In genomic region chr16:43620359-43620758, GRCm38 (mm10) we compare ENCODE assay signal across 17 mouse cellular contexts. TPM values are rescaled to one million over a fixed set of nuclear protein-coding genes. Genes with fewer than 3 reads are reported as not detected.
DNase-seq lines count a peak whose midpoint lies in the region; ATAC-seq lines count a peak whose summit lies in the region.
"Had no signal": no experiment of that assay in that cellular context is flagged by ENCODE, and none has a peak within 500 bp of the region (broad histone marks: within the 10 kb centered on the region; RNA-seq: fewer than 3 reads in every experiment).

No protein-coding gene starts in this region.

- H3K4me1 ChIP-seq in midbrain, embryonic 11.5 days (ENCODE audit: control insufficient read depth, insufficient read depth, low read length), result peaks cover 19% of the 10 kb centered on the region
- peaks cover 9% of the 10 kb centered on the region for H3K4me1 ChIP-seq in midbrain, embryonic 16.5 days (ENCODE audit: control insufficient read depth, insufficient read depth, low read length)
- peaks cover 43% of the 10 kb centered on the region for H3K4me1 ChIP-seq in forebrain, embryonic 15.5 days
- H3K4me1 ChIP-seq in neural tube, embryonic 14.5 days (ENCODE audit: control insufficient read depth, insufficient read depth, low read length), result no peaks in the 10 kb centered on the region

- 0 out of 2 replicates have a peak, but pooled peaks cover 5% of the 10 kb centered on the region for H3K36me3 ChIP-seq in midbrain, embryonic 11.5 days (ENCODE audit: control insufficient read depth, insufficient read depth, low read length)
- H3K36me3 ChIP-seq in midbrain, embryonic 16.5 days (ENCODE audit: control insufficient read depth, insufficient read depth, low read length), result peaks cover 2% of the 10 kb centered on the region
- peaks cover 15% of the 10 kb centered on the region for H3K36me3 ChIP-seq in forebrain, embryonic 15.5 days
- H3K36me3 ChIP-seq in neural tube, embryonic 14.5 days (ENCODE audit: control insufficient read depth, insufficient read depth, low read length), result no peaks in the 10 kb centered on the region

- no peaks in the 10 kb centered on the region for H3K9me3 ChIP-seq in midbrain, embryonic 11.5 days (ENCODE audit: control insufficient read depth, low read length)
- H3K9me3 ChIP-seq in midbrain, embryonic 16.5 days (replicated peaks; ENCODE audit: control insufficient read depth, low read length, poor library complexity, severe bottlenecking), result no peaks in the 10 kb centered on the region
- H3K9me3 ChIP-seq in forebrain, embryonic 15.5 days, result no peaks in the 10 kb centered on the region
- no peaks in the 10 kb centered on the region for H3K9me3 ChIP-seq in neural tube, embryonic 14.5 days (ENCODE audit: control insufficient read depth, low read length)
- H3K9me3 ChIP-seq: heart, embryonic 10.5 days had no signal

- no peak overlapping the region for H3K4me2 ChIP-seq in midbrain, embryonic 11.5 days
- H3K4me2 ChIP-seq in midbrain, embryonic 16.5 days (ENCODE audit: low read length), result no peak overlapping the region
- H3K4me2 ChIP-seq in forebrain, embryonic 15.5 days (replicated peaks), result no peak overlapping the region
- H3K4me2 ChIP-seq in neural tube, embryonic 14.5 days (ENCODE audit: low read depth, low read length), result no peak overlapping the region

- H3K9ac ChIP-seq in midbrain, embryonic 11.5 days (ENCODE audit: low read length), result no peak overlapping the region
- H3K9ac ChIP-seq in midbrain, embryonic 16.5 days (ENCODE audit: low read depth, low read length), result no peak overlapping the region
- H3K9ac ChIP-seq in forebrain, embryonic 15.5 days (replicated peaks), result no peak overlapping the region
- no peak overlapping the region for H3K9ac ChIP-seq in neural tube, embryonic 14.5 days (replicated peaks; ENCODE audit: low read depth, low read length)

- peak; percentile 30 for DNase-seq in embryo, embryonic 10.5 days (ENCODE audit: low spot score)
- no peak for DNase-seq in embryo, embryonic 11 days
- no peak for DNase-seq in midbrain, embryonic 11.5 days (ENCODE audit: low spot score, missing footprints)
- DNase-seq in adrenal gland, adult 18-20 months (ENCODE audit: low spot score in 2 of 2), result no peak
- no peak for DNase-seq in left cerebral cortex, postnatal 36 days (ENCODE audit: low spot score in 2 of 2)
- DNase-seq: adrenal gland, postnatal 36 days; cerebellum, adult 11-12 months; left cerebral cortex, postnatal 4 days; right cerebral cortex, postnatal 14 days had no signal

- H3K27me3 ChIP-seq in midbrain, embryonic 11.5 days (ENCODE audit: control insufficient read depth, insufficient read depth, low read length), result no peaks in the 10 kb centered on the region
- H3K27me3 ChIP-seq in midbrain, embryonic 16.5 days (ENCODE audit: control insufficient read depth, insufficient read depth, low read depth, low read length), result no peaks in the 10 kb centered on the region
- no peaks in the 10 kb centered on the region for H3K27me3 ChIP-seq in forebrain, embryonic 15.5 days
- no peaks in the 10 kb centered on the region for H3K27me3 ChIP-seq in neural tube, embryonic 14.5 days (ENCODE audit: control insufficient read depth, insufficient read depth, low read length)
- H3K27me3 ChIP-seq: megakaryocyte, embryonic 14.5 days had no signal

- no peak overlapping the region for H3K4me3 ChIP-seq in midbrain, embryonic 11.5 days (ENCODE audit: low read depth, low read length)
- no peak overlapping the region for H3K4me3 ChIP-seq in midbrain, embryonic 16.5 days (ENCODE audit: low read depth, low read length)
- H3K4me3 ChIP-seq in forebrain, embryonic 15.5 days, result no peak overlapping the region
- no peak overlapping the region for H3K4me3 ChIP-seq in neural tube, embryonic 14.5 days (ENCODE audit: low read depth, low read length)
- H3K4me3 ChIP-seq: heart, embryonic 10.5 days; megakaryocyte, embryonic 14.5 days had no signal

- 3% methylated on average over 2 of the region's 2 CpGs for WGBS in midbrain, embryonic 11.5 days
- 17% methylated on average over 2 of the region's 2 CpGs for WGBS in midbrain, embryonic 16.5 days
- 15% methylated on average over 2 of the region's 2 CpGs for WGBS in forebrain, embryonic 15.5 days
- 20% methylated on average over 2 of the region's 2 CpGs for WGBS in neural tube, embryonic 14.5 days

- peak; percentile 17; the same call in 1 of the 2 replicates for ATAC-seq in midbrain, embryonic 11.5 days (ENCODE audit: low FRiP score)
- ATAC-seq in midbrain, embryonic 16.5 days, result no peak
- peak; percentile 60 for ATAC-seq in forebrain, embryonic 15.5 days (replicated peaks)
- peak; percentile 50; the same call in 1 of the 2 replicates for ATAC-seq in neural tube, embryonic 14.5 days (ENCODE audit: low read depth)

- H3K27ac ChIP-seq in midbrain, embryonic 11.5 days (ENCODE audit: low read depth, low read length), result no peak overlapping the region
- H3K27ac ChIP-seq in midbrain, embryonic 16.5 days (ENCODE audit: low read length), result no peak overlapping the region
- peak overlapping the region; percentile 43; the same call in 1 of the 2 replicates for H3K27ac ChIP-seq in forebrain, embryonic 15.5 days (replicated peaks)
- no peak overlapping the region for H3K27ac ChIP-seq in neural tube, embryonic 14.5 days (ENCODE audit: low read depth, low read length)
- H3K27ac ChIP-seq: heart, embryonic 10.5 days had no signal

- intact Hi-C loops in left cerebral cortex, postnatal 36 days (cut with DNase I), result loop anchor here (10.0 kb wide), 1 partner anchor 184 kb away; no protein-coding TSS in a partner anchor

RNA-seq across cellular contexts. Expression of gene Tigit, which starts 43.6 kb away (rescaled TPM):
- polyA plus RNA-seq in midbrain, embryonic 11.5 days (2014; fragmentation: Nextera tagmentation; extraction: Ambion mirVana), result not detected in 2 replicates
- not detected in 2 replicates for polyA plus RNA-seq in midbrain, embryonic 16.5 days (2015; fragmentation: Nextera tagmentation; extraction: Ambion mirVana)
- 0.20 TPM in 1 of 2 replicates, not detected in the other for polyA plus RNA-seq in forebrain, embryonic 15.5 days (2015; fragmentation: Nextera tagmentation; extraction: Ambion mirVana)
- polyA plus RNA-seq in neural tube, embryonic 14.5 days (2014; fragmentation: Nextera tagmentation; extraction: Ambion mirVana), result 0.23 TPM in 1 of 2 replicates, not detected in the other
- under 1 TPM in 1 of 2 experiments, not detected in 1; 0.45 TPM for total RNA-seq in adrenal gland, adult 18-20 months (2021)
- total RNA-seq in left cerebral cortex, postnatal 36 days (2021), result not detected
- total RNA-seq: adrenal gland, postnatal 36 days; hematopoietic stem cell, adult 5-6 weeks; left cerebral cortex, postnatal 4 days; neutrophil, adult 5-6 weeks had no signal
- polyA plus RNA-seq: heart, embryonic 10.5 days; liver, embryonic 16.5 days had no signal
